29 mouse cellular contexts compared by ENCODE assay signal in the genomic region with DNA sequence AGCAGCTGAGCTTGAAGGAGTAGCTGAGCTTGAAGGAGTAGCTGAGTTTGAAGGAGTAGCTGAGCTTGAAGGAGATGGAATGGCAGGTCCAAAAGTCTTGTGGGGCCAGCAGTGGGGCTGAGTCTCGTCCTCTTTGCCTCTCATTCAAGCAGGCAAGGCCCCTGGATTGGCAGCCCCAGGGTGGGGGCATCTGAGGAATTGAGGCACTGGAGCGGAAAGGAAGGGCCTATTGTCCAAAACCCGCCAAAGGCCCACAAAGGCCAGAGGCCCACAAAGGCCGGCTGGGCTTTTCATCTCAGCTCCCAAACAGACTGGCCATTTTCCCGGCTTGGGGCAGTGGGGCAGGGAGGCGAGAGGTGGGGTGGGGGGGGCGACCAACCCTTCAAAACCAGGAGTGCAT. TPM values are rescaled to one million over a fixed set of nuclear protein-coding genes. Genes with fewer than 3 reads are reported as not detected.
"Had no signal": no experiment of that assay in that cellular context is flagged by ENCODE, and none has a peak within 500 bp of the region (broad histone marks: within the 10 kb centered on the region; RNA-seq: fewer than 3 reads in every experiment).

No protein-coding gene starts in this region.

RNA-seq across cellular contexts. Expression of gene Il11ra2, which starts 17.7 kb away (rescaled TPM):
- polyA plus RNA-seq: limb, embryonic 10.5 days; limb, embryonic 11.5 days; limb, embryonic 12.5 days; limb, embryonic 13.5 days; limb, embryonic 15.5 days; liver, embryonic 11.5 days; liver, embryonic 12.5 days; liver, embryonic 13.5 days; liver, embryonic 14.5 days; liver, embryonic 15.5 days; liver, embryonic 16.5 days; liver, postnatal 0 days; lung, embryonic 14.5 days; lung, embryonic 15.5 days; lung, embryonic 16.5 days; lung, postnatal 0 days; macrophage; midbrain, embryonic 10.5 days; midbrain, embryonic 13.5 days; midbrain, embryonic 14.5 days; midbrain, embryonic 15.5 days; midbrain, embryonic 16.5 days; midbrain, postnatal 0 days; myocyte; neural tube, embryonic 11.5 days; neural tube, embryonic 12.5 days; neural tube, embryonic 13.5 days had no signal

RNA-seq across cellular contexts. Expression of gene Ccl27b, which starts 24.3 kb away (rescaled TPM):
- polyA plus RNA-seq: limb, embryonic 10.5 days; limb, embryonic 11.5 days; limb, embryonic 12.5 days; limb, embryonic 13.5 days; limb, embryonic 15.5 days; liver, adult 2 months; liver, embryonic 11.5 days; liver, embryonic 12.5 days; liver, embryonic 13.5 days; liver, embryonic 14.5 days; liver, embryonic 15.5 days; liver, embryonic 16.5 days; liver, postnatal 0 days; lung, adult 2 months; lung, embryonic 14.5 days; lung, embryonic 15.5 days; lung, embryonic 16.5 days; lung, postnatal 0 days; macrophage; midbrain, embryonic 10.5 days; midbrain, embryonic 13.5 days; midbrain, embryonic 14.5 days; midbrain, embryonic 15.5 days; midbrain, embryonic 16.5 days; midbrain, postnatal 0 days; myocyte; neural tube, embryonic 11.5 days; neural tube, embryonic 12.5 days; neural tube, embryonic 13.5 days had no signal

RNA-seq across cellular contexts. Expression of gene Gm2564, which starts 49.8 kb away (rescaled TPM):
- polyA plus RNA-seq: limb, embryonic 10.5 days; limb, embryonic 11.5 days; limb, embryonic 12.5 days; limb, embryonic 13.5 days; liver, embryonic 11.5 days; liver, embryonic 12.5 days; liver, embryonic 13.5 days; liver, embryonic 14.5 days; liver, embryonic 15.5 days; liver, embryonic 16.5 days; liver, postnatal 0 days; lung, embryonic 14.5 days; lung, embryonic 15.5 days; lung, embryonic 16.5 days; macrophage; midbrain, embryonic 10.5 days; midbrain, embryonic 13.5 days; midbrain, embryonic 14.5 days; midbrain, embryonic 16.5 days; myocyte; neural tube, embryonic 11.5 days; neural tube, embryonic 12.5 days; neural tube, embryonic 13.5 days had no signal

RNA-seq across cellular contexts. Expression of gene 4930578G10Rik, which starts 56.0 kb away (rescaled TPM):
- polyA plus RNA-seq: limb, embryonic 10.5 days; limb, embryonic 11.5 days; limb, embryonic 12.5 days; limb, embryonic 13.5 days; limb, embryonic 15.5 days; liver, adult 2 months; liver, embryonic 11.5 days; liver, embryonic 12.5 days; liver, embryonic 13.5 days; liver, embryonic 14.5 days; liver, embryonic 15.5 days; liver, embryonic 16.5 days; liver, postnatal 0 days; lung, adult 2 months; lung, embryonic 14.5 days; lung, embryonic 15.5 days; lung, embryonic 16.5 days; lung, postnatal 0 days; macrophage; midbrain, embryonic 15.5 days; myocyte had no signal
